Mouse (Mus musculus) C2C12 (cell line): ENCODE measurements around the gene Olfr1055. TPM values are rescaled to one million over a fixed set of nuclear protein-coding genes. Genes with fewer than 3 reads are reported as not detected.

Experiments
- H3K27me3 ChIP-seq: one replicate; pipeline ENCODE4 v1.6.1; 2011; ENCODE audit not compliant: control insufficient read depth, insufficient read depth, insufficient read length
- H3K36me3 ChIP-seq: one replicate; pipeline ENCODE4 v1.6.1; 2011; ENCODE audit not compliant: control insufficient read depth, insufficient read depth
- H3K4me3 ChIP-seq: one replicate; pipeline ENCODE4 v1.5.1; 2011; ENCODE audit warnings: mild to moderate bottlenecking, control low read depth; ENCODE audit not compliant: poor library complexity, insufficient read depth, severe bottlenecking
- H3K79me2 ChIP-seq: one replicate; pipeline ENCODE4 v1.6.1; 2011; ENCODE audit not compliant: control insufficient read depth, insufficient read depth
- H3K79me3 ChIP-seq: one replicate; pipeline ENCODE4 v1.6.1; 2011; ENCODE audit warnings: low read depth, control low read depth
- H3ac ChIP-seq: one replicate; pipeline ENCODE3; 2011; ENCODE audit warnings: low read depth; ENCODE audit not compliant: control insufficient read depth, insufficient read length
- MAX ChIP-seq: IDR thresholded peaks from one replicate; pipeline ENCODE4 v1.6.1; 2011; ENCODE audit warnings: mild to moderate bottlenecking, control low read depth
- MYOD1 ChIP-seq: IDR thresholded peaks from one replicate; pipeline ENCODE4 v1.6.1; 2011; ENCODE audit warnings: low read depth; ENCODE audit not compliant: control insufficient read depth, insufficient read length
- MYOG ChIP-seq: IDR thresholded peaks from one replicate; pipeline ENCODE4 v1.6.1; 2011; ENCODE audit not compliant: control insufficient read depth, insufficient read length; ENCODE audit errors: extremely low read depth
- polyA plus RNA-seq: library from polyadenylated mRNA; unstranded; fragments of >200 nt; fragmentation: generic; extraction: Trizol; gene quantifications from one replicate; pipeline ENCODE4 v1.2.1, GENCODE M21; 2012; ENCODE audit warnings: missing spikeins

Gene Olfr1055
- polyA plus RNA-seq, 1 experiment: not detected

- H3K4me3 ChIP-seq: no peak within 1 kb of the TSS
- no peak within 1 kb of the TSS for H3ac ChIP-seq
- H3K79me3 ChIP-seq: no peaks in the 10 kb centered on the region
- no peaks in the 10 kb centered on the region for H3K36me3 ChIP-seq
- no peak for TF ChIP-seq MYOG
- no peaks in the 10 kb centered on the region for H3K27me3 ChIP-seq
- no peaks in the 10 kb centered on the region for H3K79me2 ChIP-seq
Observed at GRCm38 (mm10) chr2:86335333-86335732, 14.8 kb downstream of the Olfr1055 start, which contains the start of gene Olfr1054. Gene Olfr1054, minus strand, starts transcription at chr2:86335433.

GRCm38 (mm10) chr2:86315184-86315583 is 34.9 kb downstream of the Olfr1055 start, which contains the start of gene Olfr1053:
Gene Olfr1053, minus strand, starts transcription at chr2:86315284.
- Histone ChIP-seq H3K36me3 (no peaks in the 10 kb centered on the region), H3K27me3 (no peaks in the 10 kb centered on the region)

More at GRCm38 (mm10) chr2:86315184-86315583, 34.9 kb downstream of the Olfr1055 start, which contains the start of gene Olfr1053:
- Histone ChIP-seq H3K4me3 (no peak within 1 kb of the TSS), H3K79me3 (no peaks in the 10 kb centered on the region), H3ac (no peak within 1 kb of the TSS), H3K79me2 (no peaks in the 10 kb centered on the region)
- TF ChIP-seq MYOD1: no peak
- no peak for TF ChIP-seq MYOG
- no peak for TF ChIP-seq MAX

Other genes with a start within 250 kb of the Olfr1055 start
- not detected for gene Olfr1039, start 214.4 kb downstream of the Olfr1055 start, polyA plus RNA-seq
- gene Olfr1040, start 203.6 kb downstream of the Olfr1055 start, polyA plus RNA-seq: not detected
- not detected for gene Olfr1042, start 188.4 kb downstream of the Olfr1055 start, polyA plus RNA-seq
- not detected for gene Olfr1043, start 182.8 kb downstream of the Olfr1055 start, polyA plus RNA-seq
- gene Olfr1044, start 172.5 kb downstream of the Olfr1055 start, polyA plus RNA-seq: not detected
- gene Olfr52, start 164.6 kb downstream of the Olfr1055 start, polyA plus RNA-seq: not detected
- not detected for gene Olfr1045, start 147.3 kb downstream of the Olfr1055 start, polyA plus RNA-seq
- not detected for gene Olfr1046, start 131.0 kb downstream of the Olfr1055 start, polyA plus RNA-seq
- not detected for gene Olfr1047, start 118.9 kb downstream of the Olfr1055 start, polyA plus RNA-seq
- gene Olfr1048, start 110.0 kb downstream of the Olfr1055 start, polyA plus RNA-seq: not detected
- not detected for gene Olfr1049, start 92.0 kb downstream of the Olfr1055 start, polyA plus RNA-seq
- gene Olfr1051, start 71.2 kb downstream of the Olfr1055 start, polyA plus RNA-seq: not detected
- not detected for gene Olfr1052, start 57.8 kb downstream of the Olfr1055 start, polyA plus RNA-seq
- not detected for gene Olfr1053, start 35.0 kb downstream of the Olfr1055 start, polyA plus RNA-seq
- not detected for gene Olfr1054, start 14.9 kb downstream of the Olfr1055 start, polyA plus RNA-seq
- gene Olfr1056, start 12.2 kb upstream of the Olfr1055 start, polyA plus RNA-seq: not detected
- not detected for gene Olfr1057, start 28.1 kb upstream of the Olfr1055 start, polyA plus RNA-seq
- gene Olfr1058, start 38.3 kb upstream of the Olfr1055 start, polyA plus RNA-seq: not detected
- gene Olfr1061, start 63.8 kb upstream of the Olfr1055 start, polyA plus RNA-seq: not detected
- gene Olfr1062, start 76.5 kb upstream of the Olfr1055 start, polyA plus RNA-seq: not detected
- not detected for gene Olfr1065, start 100.3 kb upstream of the Olfr1055 start, polyA plus RNA-seq
- gene Olfr1066, start 106.0 kb upstream of the Olfr1055 start, polyA plus RNA-seq: not detected
- gene Olfr228, start 137.1 kb upstream of the Olfr1055 start, polyA plus RNA-seq: not detected
- not detected for gene Olfr1076, start 158.2 kb upstream of the Olfr1055 start, polyA plus RNA-seq
- gene Olfr1079, start 192.2 kb upstream of the Olfr1055 start, polyA plus RNA-seq: not detected
- not detected for gene Olfr1080, start 208.0 kb upstream of the Olfr1055 start, polyA plus RNA-seq
- not detected for gene Olfr1082, start 248.7 kb upstream of the Olfr1055 start, polyA plus RNA-seq